Mouse (Mus musculus) kidney, postnatal 25 days (tissue): ENCODE results near the gene Cda.
A peak's percentile ranks its signal among the peaks of the same experiment; 100 is the strongest.
"Not testable (repeated sequence)": the region's sequence is repeated elsewhere in the genome, so short reads cannot be mapped to it uniquely, and the experiment has no call there.

ENCODE experiments used
- DNase-seq, 2 experiments: peaks; one replicate each; pipeline ENCODE4 v3.0.0; 2021; ENCODE audit warnings: mixed read lengths in 2 of 2

The Cda gene

GRCm38 (mm10) chr4:138331647-138332046 lies 36.1 kb downstream of the Cda start:
- peak in 1 of 2 experiments; percentile 33 for DNase-seq

- no peak for DNase-seq
Observed at GRCm38 (mm10) chr4:138330264-138330671, 37.5 kb downstream of the Cda start.

- no peak for DNase-seq
Observed at GRCm38 (mm10) chr4:138327891-138328470, 39.8 kb downstream of the Cda start.

GRCm38 (mm10) chr4:138327155-138327554 lies 40.6 kb downstream of the Cda start:
- DNase-seq = not testable (repeated sequence)

- peak; percentile 94 for DNase-seq
Observed at GRCm38 (mm10) chr4:138326077-138326695, 41.6 kb downstream of the Cda start, which contains the start of gene Pink1. TSS of gene Pink1 (minus strand) at chr4:138326307.

GRCm38 (mm10) chr4:138325466-138326076 lies 42.2 kb downstream of the Cda start:
- DNase-seq = peak; percentile 99

GRCm38 (mm10) chr4:138324451-138324850 lies 43.3 kb downstream of the Cda start:
- DNase-seq = no peak

GRCm38 (mm10) chr4:138323753-138324152 lies 44.0 kb downstream of the Cda start:
- DNase-seq = peak in 1 of 2 experiments; percentile 36

- DNase-seq = no peak
Observed at GRCm38 (mm10) chr4:138322692-138323091, 45.1 kb downstream of the Cda start.

GRCm38 (mm10) chr4:138321488-138321887 lies 46.3 kb downstream of the Cda start:
- peak in 1 of 2 experiments; percentile 39 for DNase-seq

GRCm38 (mm10) chr4:138320711-138321110 lies 47.1 kb downstream of the Cda start:
- DNase-seq = peak in 1 of 2 experiments; percentile 32

- DNase-seq = peak; percentile 84 to 88
Observed at GRCm38 (mm10) chr4:138319508-138319907, 48.3 kb downstream of the Cda start.

- peak in 1 of 2 experiments; percentile 65 for DNase-seq
Observed at GRCm38 (mm10) chr4:138318509-138319266, 49.1 kb downstream of the Cda start.

GRCm38 (mm10) chr4:138316369-138316768 lies 51.4 kb downstream of the Cda start:
- DNase-seq = no peak

GRCm38 (mm10) chr4:138315781-138316180 lies 52.0 kb downstream of the Cda start:
- DNase-seq = no peak

GRCm38 (mm10) chr4:138313795-138314194 lies 54.0 kb downstream of the Cda start:
- DNase-seq = no peak

GRCm38 (mm10) chr4:138313021-138313420 lies 54.8 kb downstream of the Cda start:
- DNase-seq = no peak

- DNase-seq = no peak
Observed at GRCm38 (mm10) chr4:138312105-138312504, 55.7 kb downstream of the Cda start.

GRCm38 (mm10) chr4:138311595-138311994 lies 56.2 kb downstream of the Cda start:
- peak; percentile 77 to 82 for DNase-seq

GRCm38 (mm10) chr4:138310311-138310910 lies 57.4 kb downstream of the Cda start:
- no peak for DNase-seq

- no peak for DNase-seq
Observed at GRCm38 (mm10) chr4:138307739-138308138, 60.1 kb downstream of the Cda start.

- no peak for DNase-seq
Observed at GRCm38 (mm10) chr4:138307025-138307424, 60.8 kb downstream of the Cda start.
